In genomic region chr17:36826002-36826401, GRCm38 (mm10) we compare ENCODE assay signal across 8 mouse cellular contexts. TPM values are rescaled to one million over a fixed set of nuclear protein-coding genes. Genes with fewer than 3 reads are reported as not detected.
DNase-seq lines count a peak whose midpoint lies in the region; ATAC-seq and TF ChIP-seq lines count a peak whose summit lies in the region.
"Not testable (repeated sequence)": the region's sequence is repeated elsewhere in the genome, so short reads cannot be mapped to it uniquely, and the experiment has no call there.

No protein-coding gene starts in this region.

- ATAC-seq in G1E (ENCODE audit: extremely low read depth, insufficient number of reproducible peaks, low FRiP score, poor library complexity, severe bottlenecking), result peak; percentile 49; the same call in 1 of the 2 replicates
- ATAC-seq in hindbrain, embryonic 12.5 days (ENCODE audit: low FRiP score), result peak; percentile 61; the same call in 1 of the 2 replicates
- ATAC-seq in lung, embryonic 14.5 days (ENCODE audit: insufficient read depth), result peak; percentile 84

- H3K9ac ChIP-seq in hindbrain, embryonic 12.5 days; lung, embryonic 14.5 days: not testable (repeated sequence)

- H3K36me3 ChIP-seq in G1E (replicated peaks); hindbrain, embryonic 12.5 days; lung, embryonic 14.5 days (ENCODE audit: insufficient read depth): not testable (repeated sequence)

- not testable (repeated sequence) for H3K4me3 ChIP-seq in G1E (ENCODE audit: low read depth, low read length); hindbrain, embryonic 12.5 days; lung, embryonic 14.5 days (ENCODE audit: low read depth, low read length)

- not testable (repeated sequence) for H3K9me3 ChIP-seq in G1E (replicated peaks); hindbrain, embryonic 12.5 days (replicated peaks); lung, embryonic 14.5 days (ENCODE audit: low read depth, low read length)

- H3K27ac ChIP-seq in hindbrain, embryonic 12.5 days; lung, embryonic 14.5 days (ENCODE audit: low read depth): not testable (repeated sequence)

- WGBS in hindbrain, embryonic 12.5 days, result 18% methylated on average over 5 of the region's 5 CpGs
- WGBS in lung, embryonic 14.5 days, result 17% methylated on average over 5 of the region's 5 CpGs

- H3K4me2 ChIP-seq in hindbrain, embryonic 12.5 days (replicated peaks), result peak overlapping the region; percentile 25; the same call in 1 of the 2 replicates
- not testable (repeated sequence) for H3K4me2 ChIP-seq in lung, embryonic 14.5 days

- H3K4me1 ChIP-seq in G1E (ENCODE audit: insufficient read depth, low read depth, low read length); hindbrain, embryonic 12.5 days; lung, embryonic 14.5 days (ENCODE audit: insufficient read depth): not testable (repeated sequence)

- H3K27me3 ChIP-seq in G1E (ENCODE audit: insufficient read depth, low read length), result peaks cover 17% of the 10 kb centered on the region
- H3K27me3 ChIP-seq in hindbrain, embryonic 12.5 days; lung, embryonic 14.5 days (ENCODE audit: insufficient read depth, low read length): not testable (repeated sequence)

- DNase-seq in G1E (ENCODE audit: low spot score), result not testable (repeated sequence)
- peak; percentile 86 for DNase-seq in cerebellum, adult 9-11 months
- peak; percentile 87 to 96 for DNase-seq in frontal cortex, adult 2 months (ENCODE audit: extremely low spot score in 1 of 2, low spot score in 1 of 2)
- peak; percentile 91 for DNase-seq in layer of hippocampus, adult 9-11 months
- peak; percentile 94 for DNase-seq in lung, embryonic 14.5 days
- DNase-seq in ovary, adult 18-20 months (ENCODE audit: low spot score), result peak; percentile 75
- peak; percentile 63 to 80 for DNase-seq in thymus, adult 18-20 months

- TF ChIP-seq CTCF in G1E (IDR thresholded peaks at IDR 0.05; ENCODE audit: low read depth, low read length), result 0 out of 2 replicates have a peak, but pooled peaks have one; percentile 24
- TF ChIP-seq CTCF in lung, embryonic 14.5 days (IDR thresholded peaks at IDR 0.05; ENCODE audit: low read depth), result peak; percentile 77

RNA-seq across cellular contexts. Expression of gene Trim26, which starts 10.9 kb away (rescaled TPM):
- total RNA-seq in G1E (2014; fragmentation: Nextera tagmentation) (31.8 and 39.7 TPM in 2 replicates), G1E (2017) (12.5 TPM in 2 replicates)
- polyA plus RNA-seq in G1E (2012), result 11.7 and 13.4 TPM in 2 replicates
- 20.8 and 21.9 TPM in 2 replicates for polyA plus RNA-seq in frontal cortex, adult 2 months (2012; rRNA removed)
- polyA plus RNA-seq in hindbrain, embryonic 12.5 days (2016; fragmentation: Nextera tagmentation; extraction: Ambion mirVana), result 49.8 and 56.4 TPM in 2 replicates
- 33.1 and 35.0 TPM in 2 replicates for polyA plus RNA-seq in lung, embryonic 14.5 days (2014; fragmentation: Nextera tagmentation; extraction: Ambion mirVana)

RNA-seq across cellular contexts. Expression of gene H2-M10.6, which starts 14.0 kb away (rescaled TPM):
- total RNA-seq in G1E (2014; fragmentation: Nextera tagmentation) (not detected in 2 replicates), G1E (2017) (0.06 TPM in 1 of 2 replicates, not detected in the other)
- polyA plus RNA-seq in G1E (2012), result not detected in 2 replicates
- polyA plus RNA-seq in frontal cortex, adult 2 months (2012; rRNA removed), result not detected in 2 replicates
- not detected in 2 replicates for polyA plus RNA-seq in hindbrain, embryonic 12.5 days (2016; fragmentation: Nextera tagmentation; extraction: Ambion mirVana)
- polyA plus RNA-seq in lung, embryonic 14.5 days (2014; fragmentation: Nextera tagmentation; extraction: Ambion mirVana), result not detected in 2 replicates

RNA-seq across cellular contexts. Expression of gene Trim15, which starts 41.0 kb away (rescaled TPM):
- total RNA-seq in G1E (2014; fragmentation: Nextera tagmentation) (not detected in 2 replicates), G1E (2017) (0.22 TPM in 1 of 2 replicates, not detected in the other)
- polyA plus RNA-seq in G1E (2012), result not detected in 2 replicates
- polyA plus RNA-seq in frontal cortex, adult 2 months (2012; rRNA removed), result 0.04 and 0.08 TPM in 2 replicates
- 0.37 and 0.42 TPM in 2 replicates for polyA plus RNA-seq in hindbrain, embryonic 12.5 days (2016; fragmentation: Nextera tagmentation; extraction: Ambion mirVana)
- polyA plus RNA-seq in lung, embryonic 14.5 days (2014; fragmentation: Nextera tagmentation; extraction: Ambion mirVana), result 0.11 and 0.16 TPM in 2 replicates

RNA-seq across cellular contexts. Expression of gene Trim10, which starts 43.4 kb away (rescaled TPM):
- total RNA-seq in G1E (2014; fragmentation: Nextera tagmentation), result 8.3 and 18.1 TPM in 2 replicates
- 16.2 and 17.5 TPM in 2 replicates for total RNA-seq in G1E (2017)
- 2.7 and 6.1 TPM in 2 replicates for polyA plus RNA-seq in G1E (2012)
- 0.06 and 0.08 TPM in 2 replicates for polyA plus RNA-seq in frontal cortex, adult 2 months (2012; rRNA removed)
- 7.5 and 8.4 TPM in 2 replicates for polyA plus RNA-seq in hindbrain, embryonic 12.5 days (2016; fragmentation: Nextera tagmentation; extraction: Ambion mirVana)
- 2.6 and 3.4 TPM in 2 replicates for polyA plus RNA-seq in lung, embryonic 14.5 days (2014; fragmentation: Nextera tagmentation; extraction: Ambion mirVana)

RNA-seq across cellular contexts. Expression of gene H2-M10.5, which starts 53.3 kb away (rescaled TPM):
- total RNA-seq in G1E (2014; fragmentation: Nextera tagmentation) (not detected in 2 replicates), G1E (2017) (not detected in 2 replicates)
- not detected in 2 replicates for polyA plus RNA-seq in G1E (2012)
- not detected in 2 replicates for polyA plus RNA-seq in frontal cortex, adult 2 months (2012; rRNA removed)
- polyA plus RNA-seq in hindbrain, embryonic 12.5 days (2016; fragmentation: Nextera tagmentation; extraction: Ambion mirVana), result not detected in 2 replicates
- not detected in 2 replicates for polyA plus RNA-seq in lung, embryonic 14.5 days (2014; fragmentation: Nextera tagmentation; extraction: Ambion mirVana)
